Mouse (Mus musculus) retina, postnatal 7 days (tissue): ENCODE data around the gene Gm8229.
"Not testable (repeated sequence)": the region's sequence is repeated elsewhere in the genome, so short reads cannot be mapped to it uniquely, and the experiment has no call there.

Experiments used
- DNase-seq: peaks from one replicate; pipeline ENCODE4 v3.0.0-alpha.2; 2012; ENCODE audit warnings: low read depth, low spot score

Gm8229 gene

GRCm38 (mm10) chr14:44365057-44365456 lies at the start of gene Gm8229:
Gene Gm8229 (plus strand): TSS chr14:44365357.
- not testable (repeated sequence) for DNase-seq

GRCm38 (mm10) chr14:44338484-44338883 lies 26.7 kb upstream of the Gm8229 start, which contains the start of gene Gm5930:
Gene Gm5930 (minus strand): TSS chr14:44338584.
- DNase-seq = not testable (repeated sequence)

- DNase-seq = not testable (repeated sequence)
Observed at GRCm38 (mm10) chr14:44361416-44361815, 3.7 kb upstream of the Gm8229 start.

- not testable (repeated sequence) for DNase-seq
Observed at GRCm38 (mm10) chr14:44362301-44362700, 2.9 kb upstream of the Gm8229 start.

- not testable (repeated sequence) for DNase-seq
Observed at GRCm38 (mm10) chr14:44384233-44384632, 19.1 kb downstream of the Gm8229 start.

- not testable (repeated sequence) for DNase-seq
Observed at GRCm38 (mm10) chr14:44410588-44410987, 45.4 kb downstream of the Gm8229 start, which contains the start of gene Gm3371. Gene Gm3371 (minus strand): TSS chr14:44410688.
